Mouse (Mus musculus) heart, adult 11 months (tissue): ENCODE measurements around the gene Ppp1r15b.
A peak's percentile ranks its signal among the peaks of the same experiment; 100 is the strongest.

Experiments
- DNase-seq: peaks from one replicate; pipeline ENCODE4 v3.0.0; 2022

Gene Ppp1r15b

GRCm38 (mm10) chr1:133162981-133163380 lies 32.0 kb downstream of the Ppp1r15b start:
- no peak for DNase-seq

- DNase-seq, result peak; percentile 90
These were observed 33.0 kb downstream of the Ppp1r15b start, which contains the start of gene Plekha6 for GRCm38 (mm10) chr1:133163820-133164431. Gene Plekha6, plus strand, starts transcription at chr1:133164210.

- no peak for DNase-seq
These were observed 33.7 kb downstream of the Ppp1r15b start for GRCm38 (mm10) chr1:133164591-133165011.

- DNase-seq, result no peak
These were observed 34.2 kb downstream of the Ppp1r15b start for GRCm38 (mm10) chr1:133165111-133165510.

GRCm38 (mm10) chr1:133168318-133169060 lies 37.5 kb downstream of the Ppp1r15b start:
- DNase-seq, result peak; percentile 90

GRCm38 (mm10) chr1:133170196-133170595 lies 39.3 kb downstream of the Ppp1r15b start:
- DNase-seq, result no peak

GRCm38 (mm10) chr1:133171357-133171756 lies 40.4 kb downstream of the Ppp1r15b start:
- no peak for DNase-seq

- no peak for DNase-seq
These were observed 44.2 kb downstream of the Ppp1r15b start for GRCm38 (mm10) chr1:133175150-133175549.

GRCm38 (mm10) chr1:133177480-133178172 lies 46.7 kb downstream of the Ppp1r15b start:
- DNase-seq, result peak; percentile 93

- DNase-seq, result peak; percentile 96
These were observed 47.9 kb downstream of the Ppp1r15b start for GRCm38 (mm10) chr1:133178732-133179440.

- peak; percentile 98 for DNase-seq
These were observed 50.4 kb downstream of the Ppp1r15b start for GRCm38 (mm10) chr1:133181072-133182015.

GRCm38 (mm10) chr1:133182016-133182705 lies 51.2 kb downstream of the Ppp1r15b start:
- peak; percentile 96 for DNase-seq

- DNase-seq, result no peak
These were observed 51.8 kb downstream of the Ppp1r15b start for GRCm38 (mm10) chr1:133182706-133183095.

- no peak for DNase-seq
These were observed 52.4 kb downstream of the Ppp1r15b start for GRCm38 (mm10) chr1:133183141-133183925.

- DNase-seq, result no peak
These were observed 57.2 kb downstream of the Ppp1r15b start for GRCm38 (mm10) chr1:133187948-133188680.

GRCm38 (mm10) chr1:133188719-133189118 lies 57.8 kb downstream of the Ppp1r15b start:
- DNase-seq, result no peak
